Mouse (Mus musculus): ENCODE measurements around the gene Ctla2a. TPM values are rescaled to one million over a fixed set of nuclear protein-coding genes. Genes with fewer than 3 reads are reported as not detected.
"Not testable (repeated sequence)": the region's sequence is repeated elsewhere in the genome, so short reads cannot be mapped to it uniquely, and the experiment has no call there.

The Ctla2a gene
- 13.1 and 16.5 TPM in 2 replicates for polyA plus RNA-seq (2016; fragmentation: Nextera tagmentation; extraction: Ambion mirVana)

DNA sequence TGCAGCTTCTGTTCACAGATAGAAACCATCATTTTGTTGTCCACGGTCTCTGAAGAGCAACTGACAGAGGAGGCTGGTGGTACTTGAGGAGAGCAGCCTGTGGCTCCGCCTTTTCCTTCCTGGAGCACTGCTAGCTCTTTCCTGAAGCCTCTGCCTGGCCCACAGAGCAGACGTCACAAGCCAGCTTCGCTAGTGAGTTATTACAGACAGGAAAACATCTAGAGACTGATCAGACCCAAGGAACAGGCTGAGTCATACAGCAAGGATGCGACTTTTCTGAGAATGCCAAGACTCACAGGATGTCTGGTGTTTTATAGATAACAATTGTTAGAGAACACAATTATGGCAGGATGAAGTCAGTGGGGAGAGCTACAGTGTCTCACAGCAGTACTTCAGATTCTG is at the start of gene Ctla2a, which contains the start of gene Gm49391:
TSS of gene Ctla2a (minus strand) at position 126 of the 402 bp plus-strand sequence.
TSS of gene Gm49391 (minus strand) at position 72 of the 402 bp plus-strand sequence.
- H3K4me1 ChIP-seq, result no peaks in the 10 kb centered on the region
- WGBS, result 73% methylated on average over 5 of the region's 5 CpGs
- H3K4me2 ChIP-seq (replicated peaks), result no peak within 1 kb of the TSS
- H3K27ac ChIP-seq, result no peak within 1 kb of the TSS
- ATAC-seq (ENCODE audit: low FRiP score, low read depth), result no peak
- no peaks in the 10 kb centered on the region for H3K36me3 ChIP-seq
- peaks cover 11% of the 10 kb centered on the region for H3K9me3 ChIP-seq
- H3K4me3 ChIP-seq, result no peak within 1 kb of the TSS
- no peaks in the 10 kb centered on the region for H3K27me3 ChIP-seq (replicated peaks)
- H3K9ac ChIP-seq, result no peak within 1 kb of the TSS

GRCm38 (mm10) chr13:60972319-60972718 is 35.9 kb upstream of the Ctla2a start:
- H3K9me3 ChIP-seq; H3K27ac ChIP-seq; H3K9ac ChIP-seq; H3K4me1 ChIP-seq; H3K27me3 ChIP-seq (replicated peaks); H3K4me3 ChIP-seq; ATAC-seq (ENCODE audit: low FRiP score, low read depth); H3K36me3 ChIP-seq; H3K4me2 ChIP-seq (replicated peaks): not testable (repeated sequence)
- 66% methylated on average over 4 of the region's 4 CpGs for WGBS

DNA sequence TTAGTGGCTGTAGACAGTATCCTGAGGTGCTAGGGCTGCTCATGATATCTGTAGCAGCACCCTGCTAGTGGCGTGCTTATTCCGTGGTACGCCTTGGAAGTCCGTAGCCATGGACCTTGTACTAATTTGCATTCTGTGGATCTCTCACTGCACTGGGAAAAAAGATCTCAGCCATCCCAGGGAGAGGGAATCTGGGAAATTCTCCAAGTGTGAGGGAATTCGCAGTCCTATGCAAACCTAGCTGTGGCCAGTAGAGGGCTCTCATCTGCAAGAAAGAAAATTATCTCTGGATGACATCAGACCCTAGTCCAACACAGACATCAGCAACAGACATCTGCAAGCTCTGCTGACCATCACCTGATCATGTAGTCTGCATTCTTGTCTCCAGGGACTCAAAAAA is 27.6 kb upstream of the Ctla2a start:
- H3K4me2 ChIP-seq (replicated peaks); H3K27me3 ChIP-seq (replicated peaks); H3K4me1 ChIP-seq; H3K36me3 ChIP-seq; ATAC-seq (ENCODE audit: low FRiP score, low read depth); H3K9ac ChIP-seq; H3K4me3 ChIP-seq; H3K27ac ChIP-seq: not testable (repeated sequence)
- WGBS, result 36% methylated on average over 5 of the region's 5 CpGs
- peaks cover 14% of the 10 kb centered on the region for H3K9me3 ChIP-seq

- no peaks in the 10 kb centered on the region for H3K36me3 ChIP-seq
- no peak overlapping the region for H3K27ac ChIP-seq
- H3K4me2 ChIP-seq (replicated peaks), result no peak overlapping the region
- ATAC-seq (ENCODE audit: low FRiP score, low read depth), result no peak
- H3K4me1 ChIP-seq, result no peaks in the 10 kb centered on the region
- no peak overlapping the region for H3K9ac ChIP-seq
- 71% methylated on average over 5 of the region's 5 CpGs for WGBS
- H3K27me3 ChIP-seq (replicated peaks), result no peaks in the 10 kb centered on the region
- peaks cover 25% of the 10 kb centered on the region for H3K9me3 ChIP-seq
- H3K4me3 ChIP-seq, result no peak overlapping the region
These were observed 25.3 kb upstream of the Ctla2a start for GRCm38 (mm10) chr13:60961706-60962105.

GRCm38 (mm10) chr13:60941884-60942283 is 5.5 kb upstream of the Ctla2a start, which contains the start of gene Tpbpa:
Gene Tpbpa, minus strand, starts transcription at chr13:60941984.
- H3K4me3 ChIP-seq; H3K27ac ChIP-seq; ATAC-seq (ENCODE audit: low FRiP score, low read depth); H3K4me2 ChIP-seq (replicated peaks); H3K4me1 ChIP-seq; H3K9ac ChIP-seq; H3K27me3 ChIP-seq (replicated peaks); H3K36me3 ChIP-seq: not testable (repeated sequence)
- H3K9me3 ChIP-seq, result peaks cover 16% of the 10 kb centered on the region
- WGBS, result 82% methylated on average over 3 of the region's 3 CpGs

DNA sequence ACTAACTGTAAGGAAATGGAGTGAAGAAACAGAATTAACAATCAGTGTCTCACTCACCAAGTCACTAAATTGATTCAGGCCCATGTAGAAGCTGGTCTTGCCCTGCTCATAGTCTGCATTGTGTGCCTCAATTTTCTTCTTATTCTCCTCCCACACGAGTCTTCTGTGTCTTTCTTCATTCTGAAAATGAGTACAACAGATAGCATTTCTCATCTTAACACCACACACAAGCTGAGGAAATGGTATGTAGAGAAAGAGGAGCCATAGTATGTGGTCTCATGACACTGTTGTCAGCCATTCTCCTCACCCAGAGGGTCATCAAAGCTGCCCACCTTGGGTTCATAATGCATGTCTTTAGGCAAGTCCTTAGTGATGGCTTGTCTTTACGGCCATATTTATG is 935 bp downstream of the Ctla2a start, which contains the start of gene Gm49393:
TSS of gene Gm49393 (minus strand) at position 101 of the 400 bp plus-strand sequence.
- H3K9me3 ChIP-seq, result peaks cover 11% of the 10 kb centered on the region
- H3K36me3 ChIP-seq; ATAC-seq (ENCODE audit: low FRiP score, low read depth): not testable (repeated sequence)

GRCm38 (mm10) chr13:60904780-60905179 is 31.6 kb downstream of the Ctla2a start, which contains the start of gene Tpbpb:
Gene Tpbpb, minus strand, starts transcription at chr13:60904880.
- not testable (repeated sequence) for H3K4me3 ChIP-seq; H3K9me3 ChIP-seq; ATAC-seq (ENCODE audit: low FRiP score, low read depth); H3K36me3 ChIP-seq; H3K4me2 ChIP-seq (replicated peaks); H3K4me1 ChIP-seq; H3K9ac ChIP-seq; H3K27me3 ChIP-seq (replicated peaks); H3K27ac ChIP-seq
- WGBS, result 91% methylated on average over 2 of the region's 2 CpGs

More for the DNA sequence above, 935 bp downstream of the Ctla2a start, which contains the start of gene Gm49393:
- H3K4me2 ChIP-seq (replicated peaks); H3K27ac ChIP-seq; H3K4me3 ChIP-seq; H3K9ac ChIP-seq; H3K27me3 ChIP-seq (replicated peaks); H3K4me1 ChIP-seq: not testable (repeated sequence)
- WGBS, result 70% methylated on average over 2 of the region's 2 CpGs

- Histone ChIP-seq H3K27ac (no peak within 1 kb of the TSS), H3K4me3 (no peak within 1 kb of the TSS), H3K4me2 (replicated peaks) (no peak within 1 kb of the TSS), H3K9ac (no peak within 1 kb of the TSS), H3K4me1 (no peaks in the 10 kb centered on the region), H3K36me3 (no peaks in the 10 kb centered on the region), H3K9me3 (0 out of 2 replicates have a peak, but pooled peaks cover 4% of the 10 kb centered on the region), H3K27me3 (replicated peaks) (no peaks in the 10 kb centered on the region)
- 72% methylated on average over 3 of the region's 3 CpGs for WGBS
- no peak for ATAC-seq (ENCODE audit: low FRiP score, low read depth)
These were observed 39.1 kb downstream of the Ctla2a start, which contains the start of gene Ctla2b for GRCm38 (mm10) chr13:60897328-60897727. Gene Ctla2b, minus strand, starts transcription at chr13:60897447.

DNA sequence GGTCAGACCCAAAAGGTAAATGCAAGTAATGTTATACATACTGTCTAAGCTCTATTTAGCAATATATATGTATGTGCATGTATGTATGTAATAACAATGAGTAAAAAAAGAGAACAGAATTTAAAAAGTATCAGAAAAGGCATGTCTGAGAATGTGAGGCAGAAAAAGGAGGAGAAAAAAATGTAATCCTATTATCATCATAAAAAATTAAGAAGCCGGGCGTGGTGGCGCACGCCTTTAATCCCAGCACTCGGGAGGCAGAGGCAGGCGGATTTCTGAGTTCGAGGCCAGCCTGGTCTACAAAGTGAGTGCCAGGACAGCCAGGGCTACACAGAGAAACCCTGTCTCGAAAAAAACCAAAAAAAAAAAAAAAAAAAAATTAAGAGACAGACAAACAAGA is 39.6 kb downstream of the Ctla2a start, which contains the start of gene Gm49392:
TSS of gene Gm49392 (minus strand) at position 101 of the 400 bp plus-strand sequence.
- WGBS, result 90% methylated on average over 7 of the region's 8 CpGs
- not testable (repeated sequence) for H3K4me2 ChIP-seq (replicated peaks); H3K9ac ChIP-seq; H3K27ac ChIP-seq; H3K4me1 ChIP-seq; ATAC-seq (ENCODE audit: low FRiP score, low read depth); H3K27me3 ChIP-seq (replicated peaks); H3K4me3 ChIP-seq; H3K36me3 ChIP-seq; H3K9me3 ChIP-seq

DNA sequence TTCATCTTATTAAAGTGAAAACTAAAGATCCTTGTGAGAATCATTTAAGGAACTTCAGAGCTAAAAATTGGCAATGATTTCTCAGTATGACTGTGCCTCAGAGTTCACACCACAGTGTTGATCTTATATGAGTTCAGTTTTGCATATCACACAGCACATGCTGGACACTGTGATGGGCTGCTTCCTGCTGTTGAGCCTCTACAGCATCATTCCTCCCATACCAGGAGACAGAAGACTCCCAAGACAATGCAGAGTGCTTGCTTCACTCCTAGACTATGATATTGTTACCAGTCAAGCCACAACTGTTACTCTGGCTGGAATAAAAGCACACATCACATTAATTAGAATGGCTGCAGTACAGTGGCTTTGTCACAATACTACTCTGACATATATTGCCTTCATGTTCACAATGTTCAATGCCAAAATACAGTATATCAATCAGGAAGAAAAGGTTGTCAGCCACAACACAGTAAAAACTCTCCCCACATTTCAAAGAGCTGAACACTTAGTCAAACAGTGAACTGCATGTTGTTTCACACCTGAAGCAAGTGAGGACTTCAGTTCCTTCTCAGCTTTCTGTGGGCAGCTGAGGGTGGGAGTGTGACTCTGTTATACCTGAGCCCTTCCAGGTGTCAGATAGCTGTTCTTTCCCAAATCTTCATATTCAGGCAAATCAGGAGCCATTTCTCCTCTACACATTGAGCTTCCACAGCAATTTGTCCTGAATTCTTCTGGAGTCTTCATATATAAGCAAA is 40.8 kb downstream of the Ctla2a start:
- H3K4me1 ChIP-seq, result no peaks in the 10 kb centered on the region
- no peak overlapping the region for H3K9ac ChIP-seq
- H3K9me3 ChIP-seq, result 0 out of 2 replicates have a peak, but pooled peaks cover 4% of the 10 kb centered on the region
- ATAC-seq (ENCODE audit: low FRiP score, low read depth), result no peak
- no peak overlapping the region for H3K4me3 ChIP-seq
- H3K27ac ChIP-seq, result no peak overlapping the region
- H3K4me2 ChIP-seq (replicated peaks), result no peak overlapping the region
- no peaks in the 10 kb centered on the region for H3K36me3 ChIP-seq
- H3K27me3 ChIP-seq (replicated peaks), result no peaks in the 10 kb centered on the region

DNA sequence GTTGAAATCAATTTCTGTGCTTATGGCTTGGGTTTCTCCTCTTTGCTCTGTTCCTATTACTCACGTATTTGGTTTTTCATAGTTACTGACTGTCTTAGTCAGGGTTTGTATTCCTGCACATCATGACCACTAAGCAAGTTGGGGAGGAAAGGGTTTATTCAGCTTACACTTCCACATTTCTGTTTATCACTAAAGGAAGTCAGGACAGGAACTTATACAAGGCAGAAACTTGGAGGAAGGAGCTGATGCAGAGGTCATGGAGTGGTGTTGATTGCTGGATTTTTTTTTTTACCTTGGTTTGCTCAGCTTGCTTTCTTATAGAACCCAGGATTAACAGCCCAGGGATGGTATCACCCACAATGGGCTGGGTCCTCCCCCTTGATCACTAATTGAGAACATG is 44.1 kb downstream of the Ctla2a start:
- Histone ChIP-seq H3K27me3 (replicated peaks) (no peaks in the 10 kb centered on the region), H3K36me3 (no peaks in the 10 kb centered on the region), H3K9me3 (0 out of 2 replicates have a peak, but pooled peaks cover 1% of the 10 kb centered on the region), H3K4me3 (no peak overlapping the region), H3K4me2 (replicated peaks) (no peak overlapping the region), H3K27ac (no peak overlapping the region), H3K9ac (no peak overlapping the region), H3K4me1 (no peaks in the 10 kb centered on the region)
- no peak for ATAC-seq (ENCODE audit: low FRiP score, low read depth)
- WGBS, result 94% methylated on average over 1 of the region's 1 CpGs
